Mouse (Mus musculus) myocyte (in vitro differentiated cells): ENCODE results near the gene Qrich2. TPM values are rescaled to one million over a fixed set of nuclear protein-coding genes. Genes with fewer than 3 reads are reported as not detected.

ENCODE experiments used
- H3K27me3 ChIP-seq: one replicate; pipeline ENCODE4 v1.6.1; 2011; ENCODE audit not compliant: control insufficient read depth, insufficient read depth, insufficient read length
- H3K36me3 ChIP-seq: one replicate; pipeline ENCODE4 v1.6.1; 2011; ENCODE audit not compliant: control insufficient read depth, insufficient read depth
- H3K4me2 ChIP-seq: one replicate; pipeline ENCODE4 v1.6.1; 2011; ENCODE audit warnings: low read depth, control low read depth
- H3K4me3 ChIP-seq: one replicate; pipeline ENCODE4 v1.5.1; 2011; ENCODE audit warnings: mild to moderate bottlenecking, control low read depth, moderate library complexity
- H3K79me2 ChIP-seq: one replicate; pipeline ENCODE4 v1.6.1; 2011; ENCODE audit not compliant: control insufficient read depth, insufficient read depth
- H3ac ChIP-seq: one replicate; pipeline ENCODE4 v1.6.1; 2011; ENCODE audit not compliant: control insufficient read depth, insufficient read length
- CEBPB ChIP-seq: IDR thresholded peaks from 2 replicates; pipeline ENCODE4 v1.6.1; 2011; ENCODE audit warnings: mild to moderate bottlenecking, moderate library complexity; ENCODE audit not compliant: poor library complexity, insufficient read depth, severe bottlenecking
- E2F4 ChIP-seq: IDR thresholded peaks from one replicate; pipeline ENCODE4 v1.6.1; 2011; ENCODE audit warnings: mild to moderate bottlenecking, control low read depth, moderate library complexity; ENCODE audit not compliant: insufficient read depth
- MAX ChIP-seq: IDR thresholded peaks from one replicate; pipeline ENCODE4 v1.6.1; 2011; ENCODE audit warnings: low read depth, mild to moderate bottlenecking, control low read depth
- MYOD1 ChIP-seq, 3 experiments: IDR thresholded peaks; one replicate each; pipeline ENCODE4 v1.6.1; 2011; ENCODE audit warnings: control low read depth in 2 of 3, low read depth in 2 of 3, mild to moderate bottlenecking in 2 of 3, moderate library complexity in 1 of 3; ENCODE audit not compliant: insufficient read length in 2 of 3, control insufficient read depth in 1 of 3
- MYOG ChIP-seq, 3 experiments: IDR thresholded peaks; one replicate each; pipeline ENCODE4 v1.6.1; 2011; ENCODE audit warnings: control low read depth in 2 of 3, low read depth in 2 of 3, mild to moderate bottlenecking in 2 of 3; ENCODE audit not compliant: insufficient read length in 2 of 3, control insufficient read depth in 1 of 3, insufficient read depth in 1 of 3
- POLR2A ChIP-seq: IDR thresholded peaks from one replicate; pipeline ENCODE4 v1.6.1; 2011; ENCODE audit warnings: low read depth, mild to moderate bottlenecking, control low read depth, moderate library complexity; ENCODE audit not compliant: insufficient read length
- POLR2AphosphoS2 ChIP-seq: IDR thresholded peaks from one replicate; pipeline ENCODE4 v1.6.1; 2011; ENCODE audit warnings: low read depth, control low read depth; ENCODE audit not compliant: insufficient read length
- REST ChIP-seq: IDR thresholded peaks from one replicate; pipeline ENCODE4 v1.6.1; 2011; ENCODE audit warnings: mild to moderate bottlenecking, control low read depth, moderate library complexity; ENCODE audit not compliant: insufficient read depth, insufficient read length
- SRF ChIP-seq: IDR thresholded peaks from one replicate; pipeline ENCODE4 v1.6.1; 2011; ENCODE audit warnings: low read depth; ENCODE audit not compliant: control insufficient read depth, insufficient read length
- TCF12 ChIP-seq: IDR thresholded peaks from one replicate; pipeline ENCODE4 v1.6.1; 2011; ENCODE audit warnings: mild to moderate bottlenecking, control low read depth; ENCODE audit not compliant: poor library complexity, insufficient read depth, severe bottlenecking
- TCF3 ChIP-seq: IDR thresholded peaks from one replicate; pipeline ENCODE4 v1.6.1; 2011; ENCODE audit warnings: low read depth, control low read depth; ENCODE audit not compliant: insufficient read length
- USF1 ChIP-seq: IDR thresholded peaks from one replicate; pipeline ENCODE4 v1.6.1; 2011; ENCODE audit warnings: low read depth, mild to moderate bottlenecking, control low read depth, moderate library complexity
- polyA plus RNA-seq: library from polyadenylated mRNA; unstranded; fragments of >200 nt; fragmentation: generic; extraction: Trizol; gene quantifications from one replicate; pipeline ENCODE4 v1.2.1, GENCODE M21; 2012; ENCODE audit warnings: missing spikeins

The Qrich2 gene
- polyA plus RNA-seq, 1 experiment: not detected

DNA sequence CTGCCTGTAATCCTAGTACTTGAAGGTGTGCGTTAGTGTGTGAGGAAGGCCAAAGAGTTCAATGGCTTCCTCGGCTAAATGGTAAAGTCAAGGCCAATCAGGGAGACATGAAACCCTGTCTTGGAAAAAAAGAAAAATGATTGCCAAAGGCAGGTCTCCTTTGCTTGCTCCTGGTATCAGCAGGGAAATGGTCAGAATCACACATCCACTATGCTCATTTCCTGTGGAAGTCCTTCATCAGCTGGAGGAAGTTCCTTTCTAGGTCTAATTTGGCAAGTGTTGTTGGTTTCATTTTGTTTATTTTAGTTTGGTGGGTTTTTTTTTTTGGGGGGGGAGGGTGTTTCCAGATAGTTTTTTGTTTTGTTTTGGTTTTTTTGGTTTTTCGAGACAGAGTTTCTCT lies 57.0 kb downstream of the Qrich2 start:
- peaks cover 8% of the 10 kb centered on the region for H3K79me2 ChIP-seq
- H3K27me3 ChIP-seq: no peaks in the 10 kb centered on the region
- no peak overlapping the region for H3K4me3 ChIP-seq
- H3K4me2 ChIP-seq: no peak overlapping the region
- no peak overlapping the region for H3ac ChIP-seq
- H3K36me3 ChIP-seq: no peaks in the 10 kb centered on the region
- TF ChIP-seq POLR2AphosphoS2 (no peak), SRF (no peak), TCF3 (no peak), E2F4 (no peak), USF1 (no peak), MAX (no peak), MYOG (IDR thresholded peaks at IDR 0.05; ENCODE audit: control insufficient read depth in 1 of 3, insufficient read depth in 1 of 3, insufficient read length in 2 of 3, low read depth in 2 of 3) (no peak), REST (no peak), CEBPB (no peak), POLR2A (no peak), MYOD1 (IDR thresholded peaks at IDR 0.05; ENCODE audit: control insufficient read depth in 1 of 3, insufficient read length in 2 of 3, low read depth in 2 of 3) (no peak), TCF12 (no peak)

DNA sequence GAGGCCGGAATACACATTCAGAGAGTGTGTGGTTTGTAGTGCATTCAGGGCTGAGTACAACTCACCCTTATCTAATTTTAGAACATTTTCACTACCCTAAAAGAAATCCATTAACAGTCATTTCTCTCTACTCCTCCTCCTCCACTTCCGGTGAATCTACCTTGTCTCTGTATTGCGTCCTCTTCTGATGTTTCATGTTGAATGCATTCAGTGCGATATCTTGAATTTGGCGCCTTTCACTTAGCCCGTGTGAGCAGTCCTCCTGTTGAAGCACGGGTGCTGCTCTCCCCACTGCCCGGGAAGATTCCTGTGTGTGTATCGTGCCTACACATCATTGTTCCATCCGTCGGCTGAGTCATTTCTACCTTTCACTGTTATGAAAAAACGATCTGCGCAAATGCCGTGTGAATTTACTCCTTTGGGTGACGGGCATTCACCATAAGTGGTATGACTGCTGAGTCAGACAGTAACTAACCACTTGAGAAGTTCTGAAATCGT lies 59.8 kb downstream of the Qrich2 start:
- Histone ChIP-seq H3K4me2 (no peak overlapping the region), H3K27me3 (no peaks in the 10 kb centered on the region), H3K36me3 (no peaks in the 10 kb centered on the region), H3K4me3 (no peak overlapping the region), H3K79me2 (no peaks in the 10 kb centered on the region), H3ac (no peak overlapping the region)
- TF ChIP-seq TCF12 (no peak), CEBPB (no peak), POLR2A (no peak), MYOG (IDR thresholded peaks at IDR 0.05; ENCODE audit: control insufficient read depth in 1 of 3, insufficient read depth in 1 of 3, insufficient read length in 2 of 3, low read depth in 2 of 3) (no peak), E2F4 (no peak), REST (no peak)

GRCm38 (mm10) chr11:116405601-116406000 lies 60.4 kb downstream of the Qrich2 start:
- H3K79me2 ChIP-seq: no peaks in the 10 kb centered on the region
- TF ChIP-seq USF1 (no peak), TCF3 (no peak)

GRCm38 (mm10) chr11:116400560-116400959 lies 65.5 kb downstream of the Qrich2 start:
- Histone ChIP-seq H3K4me3 (no peak overlapping the region), H3K79me2 (no peaks in the 10 kb centered on the region), H3K36me3 (no peaks in the 10 kb centered on the region), H3K4me2 (no peak overlapping the region), H3K27me3 (no peaks in the 10 kb centered on the region), H3ac (no peak overlapping the region)
- TF ChIP-seq MYOD1 (IDR thresholded peaks at IDR 0.05; ENCODE audit: control insufficient read depth in 1 of 3, insufficient read length in 2 of 3, low read depth in 2 of 3) (no peak), POLR2AphosphoS2 (no peak), MYOG (IDR thresholded peaks at IDR 0.05; ENCODE audit: control insufficient read depth in 1 of 3, insufficient read depth in 1 of 3, insufficient read length in 2 of 3, low read depth in 2 of 3) (no peak), E2F4 (no peak), USF1 (no peak), SRF (no peak)

More at GRCm38 (mm10) chr11:116405601-116406000, 60.4 kb downstream of the Qrich2 start:
- H3K4me3 ChIP-seq: no peak overlapping the region
- no peaks in the 10 kb centered on the region for H3K36me3 ChIP-seq
- H3K27me3 ChIP-seq: no peaks in the 10 kb centered on the region
- no peak overlapping the region for H3ac ChIP-seq
- no peak overlapping the region for H3K4me2 ChIP-seq

GRCm38 (mm10) chr11:116398348-116398677 lies 67.7 kb downstream of the Qrich2 start:
- no peaks in the 10 kb centered on the region for H3K36me3 ChIP-seq
- H3K4me3 ChIP-seq: no peak overlapping the region
- H3K27me3 ChIP-seq: no peaks in the 10 kb centered on the region
- no peak for TF ChIP-seq REST
- no peak for TF ChIP-seq CEBPB
- TF ChIP-seq SRF: no peak
- no peak for TF ChIP-seq E2F4
- no peak for TF ChIP-seq POLR2AphosphoS2
- TF ChIP-seq POLR2A: no peak
- TF ChIP-seq MYOG (IDR thresholded peaks at IDR 0.05; ENCODE audit: control insufficient read depth in 1 of 3, insufficient read depth in 1 of 3, insufficient read length in 2 of 3, low read depth in 2 of 3): no peak
- TF ChIP-seq USF1: no peak
- TF ChIP-seq TCF3: no peak
- TF ChIP-seq MAX: no peak
- TF ChIP-seq MYOD1 (IDR thresholded peaks at IDR 0.05; ENCODE audit: control insufficient read depth in 1 of 3, insufficient read length in 2 of 3, low read depth in 2 of 3): no peak
- no peak for TF ChIP-seq TCF12
- H3K4me2 ChIP-seq: no peak overlapping the region
- H3ac ChIP-seq: no peak overlapping the region
- no peaks in the 10 kb centered on the region for H3K79me2 ChIP-seq
